ENCODE assay signal across 24 mouse cellular contexts in genomic region chr6:88299491-88299890, GRCm38 (mm10).
A peak's percentile ranks its signal among the peaks of the same experiment; 100 is the strongest.
DNase-seq lines count a peak whose midpoint lies in the region; ATAC-seq and TF ChIP-seq lines count a peak whose summit lies in the region.
"Had no signal": no experiment of that assay in that cellular context is flagged by ENCODE, and none has a peak within 500 bp of the region (broad histone marks: within the 10 kb centered on the region; RNA-seq: fewer than 3 reads in every experiment).

No protein-coding gene starts in this region.

- H3K9ac ChIP-seq in intestine, embryonic 15.5 days = no peak overlapping the region
- no peak overlapping the region for H3K9ac ChIP-seq in intestine, postnatal 0 days (ENCODE audit: low read depth, low read length)
- no peak overlapping the region for H3K9ac ChIP-seq in liver, embryonic 16.5 days (ENCODE audit: low read depth, low read length)
- no peak overlapping the region for H3K9ac ChIP-seq in forebrain, embryonic 13.5 days
- H3K9ac ChIP-seq: embryonic facial prominence, embryonic 12.5 days; forebrain, postnatal 0 days; hindbrain, embryonic 12.5 days; lung, embryonic 15.5 days; midbrain, embryonic 13.5 days had no signal

- no peak overlapping the region for H3K4me2 ChIP-seq in intestine, embryonic 15.5 days (replicated peaks)
- no peak overlapping the region for H3K4me2 ChIP-seq in intestine, postnatal 0 days (replicated peaks; ENCODE audit: low read depth)
- H3K4me2 ChIP-seq in liver, embryonic 16.5 days (ENCODE audit: low read depth, low read length) = no peak overlapping the region
- no peak overlapping the region for H3K4me2 ChIP-seq in forebrain, embryonic 13.5 days
- H3K4me2 ChIP-seq: embryonic facial prominence, embryonic 12.5 days; hindbrain, embryonic 12.5 days; lung, embryonic 15.5 days; midbrain, embryonic 13.5 days had no signal

- TF ChIP-seq CTCF in intestine, postnatal 0 days (IDR thresholded peaks at IDR 0.05; ENCODE audit: low read depth) = no peak
- no peak for TF ChIP-seq CTCF in gastrocnemius, adult 2 months (IDR thresholded peaks at IDR 0.05)

- H3K27me3 ChIP-seq in intestine, embryonic 15.5 days (replicated peaks) = no peaks in the 10 kb centered on the region
- no peaks in the 10 kb centered on the region for H3K27me3 ChIP-seq in intestine, postnatal 0 days (replicated peaks; ENCODE audit: control insufficient read depth, insufficient read depth, low read length)
- peaks cover 21% of the 10 kb centered on the region; the same call in 1 of the 2 replicates for H3K27me3 ChIP-seq in embryonic facial prominence, embryonic 10.5 days (replicated peaks; ENCODE audit: low read depth, poor library complexity, severe bottlenecking)
- H3K27me3 ChIP-seq in liver, embryonic 16.5 days (ENCODE audit: control insufficient read depth, insufficient read depth, low read depth, low read length) = no peaks in the 10 kb centered on the region
- H3K27me3 ChIP-seq in forebrain, embryonic 13.5 days = no peaks in the 10 kb centered on the region
- H3K27me3 ChIP-seq: embryonic facial prominence, embryonic 12.5 days; hindbrain, embryonic 12.5 days; lung, embryonic 15.5 days; midbrain, embryonic 13.5 days had no signal

- H3K4me1 ChIP-seq in intestine, embryonic 15.5 days (replicated peaks) = no peaks in the 10 kb centered on the region
- H3K4me1 ChIP-seq in intestine, postnatal 0 days (replicated peaks; ENCODE audit: control insufficient read depth, insufficient read depth, low read length) = 0 out of 2 replicates have a peak, but pooled peaks cover 3% of the 10 kb centered on the region
- peaks cover 29% of the 10 kb centered on the region for H3K4me1 ChIP-seq in embryonic facial prominence, embryonic 10.5 days
- H3K4me1 ChIP-seq in liver, embryonic 16.5 days (ENCODE audit: control insufficient read depth, low read depth, low read length) = peaks cover 2% of the 10 kb centered on the region; the same call in 1 of the 2 replicates
- H3K4me1 ChIP-seq in forebrain, embryonic 13.5 days = no peaks in the 10 kb centered on the region
- H3K4me1 ChIP-seq: embryonic facial prominence, embryonic 12.5 days; midbrain, embryonic 13.5 days had no signal

- peak; percentile 64 for DNase-seq in embryo, embryonic 10 days (ENCODE audit: low spot score)
- peak; percentile 24 for DNase-seq in embryonic facial prominence, embryonic 10.5 days (ENCODE audit: low spot score)
- DNase-seq in heart, postnatal 14 days = no peak
- no peak for DNase-seq in gastrocnemius, adult 2 months
- DNase-seq: adrenal gland, postnatal 10 days; cerebellum, adult 9-10 months; forebrain, postnatal 0 days; gastrocnemius, postnatal 14 days; kidney, adult 18-20 months; kidney, postnatal 4 days; layer of hippocampus, postnatal 36 days; left cerebral cortex, postnatal 4 days; lung, postnatal 4 days had no signal

- WGBS in intestine, embryonic 15.5 days = 44% methylated on average over 2 of the region's 2 CpGs
- 39% methylated on average over 2 of the region's 2 CpGs for WGBS in intestine, postnatal 0 days
- WGBS in embryonic facial prominence, embryonic 10.5 days = 22% methylated on average over 2 of the region's 2 CpGs
- WGBS in liver, embryonic 16.5 days (ENCODE audit: insufficient replicate concordance) = 53% methylated on average over 2 of the region's 2 CpGs
- WGBS in forebrain, embryonic 13.5 days = 75% methylated on average over 2 of the region's 2 CpGs

- ATAC-seq in intestine, embryonic 15.5 days = peak; percentile 34
- ATAC-seq in intestine, postnatal 0 days = no peak
- ATAC-seq in liver, embryonic 16.5 days (ENCODE audit: low read depth) = peak; percentile 50
- no peak for ATAC-seq in forebrain, embryonic 13.5 days
- ATAC-seq: forebrain, postnatal 0 days; midbrain, embryonic 13.5 days had no signal

- H3K27ac ChIP-seq in intestine, embryonic 15.5 days = no peak overlapping the region
- H3K27ac ChIP-seq in intestine, postnatal 0 days (ENCODE audit: low read depth, low read length) = no peak overlapping the region
- peak overlapping the region; percentile 54 for H3K27ac ChIP-seq in embryonic facial prominence, embryonic 10.5 days (replicated peaks)
- H3K27ac ChIP-seq in liver, embryonic 16.5 days (ENCODE audit: low read length) = no peak overlapping the region
- no peak overlapping the region for H3K27ac ChIP-seq in gastrocnemius, adult 2 months
- H3K27ac ChIP-seq in forebrain, embryonic 13.5 days = no peak overlapping the region
- H3K27ac ChIP-seq: embryonic facial prominence, embryonic 12.5 days; hindbrain, embryonic 12.5 days; kidney, postnatal 0 days; lung, embryonic 15.5 days; midbrain, embryonic 13.5 days had no signal

- no peaks in the 10 kb centered on the region for H3K9me3 ChIP-seq in intestine, embryonic 15.5 days
- H3K9me3 ChIP-seq in intestine, postnatal 0 days (ENCODE audit: control insufficient read depth) = no peaks in the 10 kb centered on the region
- no peaks in the 10 kb centered on the region for H3K9me3 ChIP-seq in embryonic facial prominence, embryonic 10.5 days
- no peaks in the 10 kb centered on the region for H3K9me3 ChIP-seq in liver, embryonic 16.5 days (replicated peaks; ENCODE audit: control insufficient read depth, low read length)
- no peaks in the 10 kb centered on the region for H3K9me3 ChIP-seq in forebrain, embryonic 13.5 days (replicated peaks)
- H3K9me3 ChIP-seq: embryonic facial prominence, embryonic 12.5 days; G1E; hindbrain, embryonic 12.5 days; lung, embryonic 15.5 days; megakaryocyte, embryonic 14.5 days; midbrain, embryonic 13.5 days had no signal

- intact Hi-C loops in heart, postnatal 14 days (cut with DNase I) = no loop called here
- intact Hi-C loops in gastrocnemius, adult 2 months (cut with DNase I) = no loop called here

- H3K4me3 ChIP-seq in intestine, embryonic 15.5 days (replicated peaks) = no peak overlapping the region
- H3K4me3 ChIP-seq in intestine, postnatal 0 days (ENCODE audit: low read depth, low read length) = no peak overlapping the region
- no peak overlapping the region for H3K4me3 ChIP-seq in embryonic facial prominence, embryonic 10.5 days
- no peak overlapping the region for H3K4me3 ChIP-seq in liver, embryonic 16.5 days (ENCODE audit: low read depth, low read length)
- H3K4me3 ChIP-seq in gastrocnemius, adult 2 months = no peak overlapping the region
- no peak overlapping the region for H3K4me3 ChIP-seq in forebrain, embryonic 13.5 days
- H3K4me3 ChIP-seq: embryonic facial prominence, embryonic 12.5 days; hindbrain, embryonic 12.5 days; lung, embryonic 15.5 days; megakaryocyte, embryonic 14.5 days; midbrain, embryonic 13.5 days had no signal

- H3K36me3 ChIP-seq in intestine, embryonic 15.5 days = no peaks in the 10 kb centered on the region
- H3K36me3 ChIP-seq in intestine, postnatal 0 days (ENCODE audit: control insufficient read depth, insufficient read depth) = peaks cover 13% of the 10 kb centered on the region; the same call in 1 of the 2 replicates
- H3K36me3 ChIP-seq in embryonic facial prominence, embryonic 10.5 days (replicated peaks) = peaks cover 21% of the 10 kb centered on the region
- H3K36me3 ChIP-seq in liver, embryonic 16.5 days (ENCODE audit: control insufficient read depth, insufficient read depth) = no peaks in the 10 kb centered on the region
- H3K36me3 ChIP-seq in forebrain, embryonic 13.5 days (ENCODE audit: poor library complexity, severe bottlenecking) = peaks cover 11% of the 10 kb centered on the region
- H3K36me3 ChIP-seq: lung, embryonic 15.5 days had no signal

Comparison
In these comparisons a context has a peak if more than half of its experiments do, and no peak if none do; other contexts are left out.
1. ATAC-seq: peak in intestine, embryonic 15.5 days (single experiment) and liver, embryonic 16.5 days (single experiment); none in intestine, postnatal 0 days (single experiment) and forebrain, embryonic 13.5 days (single experiment).
2. DNase-seq: peak in embryo, embryonic 10 days (single experiment) and embryonic facial prominence, embryonic 10.5 days (single experiment); none in heart, postnatal 14 days (0 of 2) and gastrocnemius, adult 2 months (single experiment).